ENCODE assay signal across 8 mouse cellular contexts in the genomic region with DNA sequence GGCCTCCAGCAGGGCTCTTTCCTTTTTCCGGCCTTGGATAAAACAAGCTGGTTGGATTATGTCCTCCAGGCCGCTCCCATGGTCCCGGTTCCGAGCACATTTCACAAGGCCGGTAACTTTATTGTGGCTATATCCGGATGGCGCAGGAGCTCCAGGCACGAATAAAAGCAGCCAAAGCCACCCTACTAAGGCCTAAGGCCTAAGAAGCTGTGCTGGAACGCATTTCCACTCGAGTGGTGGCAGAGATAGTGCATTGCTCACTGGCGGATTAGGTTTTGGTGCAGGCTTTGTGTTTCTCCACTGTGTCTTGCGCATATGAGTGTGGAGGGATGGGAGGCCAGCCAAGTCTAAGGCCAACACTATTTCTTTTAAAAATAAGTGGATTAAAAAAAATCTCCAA. TPM values are rescaled to one million over a fixed set of nuclear protein-coding genes. Genes with fewer than 3 reads are reported as not detected.
DNase-seq lines count a peak whose midpoint lies in the region; ATAC-seq and TF ChIP-seq lines count a peak whose summit lies in the region.

No protein-coding gene starts in this region.

- H3K4me2 ChIP-seq in embryonic facial prominence, embryonic 14.5 days (ENCODE audit: low read depth, low read length): peak overlapping the region; percentile 8
- H3K4me2 ChIP-seq in lung, postnatal 0 days (replicated peaks; ENCODE audit: low read depth, low read length): peak overlapping the region; percentile 77

- no peaks in the 10 kb centered on the region for H3K9me3 ChIP-seq in embryonic facial prominence, embryonic 14.5 days (ENCODE audit: control insufficient read depth, low read length)
- H3K9me3 ChIP-seq in lung, postnatal 0 days (ENCODE audit: low read length): no peaks in the 10 kb centered on the region

- no peak overlapping the region for H3K9ac ChIP-seq in embryonic facial prominence, embryonic 14.5 days (ENCODE audit: low read depth, low read length)
- H3K9ac ChIP-seq in lung, postnatal 0 days (replicated peaks; ENCODE audit: low read depth): no peak overlapping the region

- WGBS in embryonic facial prominence, embryonic 14.5 days: 10% methylated on average over 12 of the region's 12 CpGs
- 10% methylated on average over 12 of the region's 12 CpGs for WGBS in lung, postnatal 0 days

- H3K4me3 ChIP-seq in embryonic facial prominence, embryonic 14.5 days (ENCODE audit: low read depth, low read length): 0 out of 2 replicates have a peak overlapping the region, but pooled peaks have one; percentile 12
- peak overlapping the region; percentile 58 for H3K4me3 ChIP-seq in lung, postnatal 0 days (ENCODE audit: low read depth, low read length)

- no peaks in the 10 kb centered on the region for H3K36me3 ChIP-seq in embryonic facial prominence, embryonic 14.5 days (ENCODE audit: control insufficient read depth, insufficient read depth, low read length)
- H3K36me3 ChIP-seq in lung, postnatal 0 days (ENCODE audit: insufficient read depth, low read length): no peaks in the 10 kb centered on the region

- H3K27me3 ChIP-seq in embryonic facial prominence, embryonic 14.5 days (replicated peaks; ENCODE audit: control insufficient read depth, insufficient read depth, low read length): peaks cover 98% of the 10 kb centered on the region
- peaks cover 33% of the 10 kb centered on the region for H3K27me3 ChIP-seq in lung, postnatal 0 days (replicated peaks; ENCODE audit: insufficient read depth, low read length)

- DNase-seq in WW6 (ENCODE audit: low read depth, low spot score): peak; percentile 42
- DNase-seq in embryonic facial prominence, embryonic 14.5 days (ENCODE audit: low spot score): no peak
- DNase-seq in kidney, adult 18-20 months: peak; percentile 40
- peak; percentile 47 for DNase-seq in lung, postnatal 0 days (ENCODE audit: low spot score)
- DNase-seq in frontal cortex, postnatal 14 days (ENCODE audit: low spot score in 2 of 2): no peak
- DNase-seq in testis, postnatal 14 days (ENCODE audit: low spot score): no peak
- no peak for DNase-seq in urinary bladder, adult 2 months (ENCODE audit: low spot score)
- DNase-seq in testis, postnatal 10 days (ENCODE audit: low spot score): no peak

- H3K27ac ChIP-seq in embryonic facial prominence, embryonic 14.5 days (replicated peaks; ENCODE audit: low read depth, low read length): no peak overlapping the region
- H3K27ac ChIP-seq in lung, postnatal 0 days (ENCODE audit: low read length): peak overlapping the region; percentile 89; the same call in 1 of the 2 replicates

- peaks cover 12% of the 10 kb centered on the region for H3K4me1 ChIP-seq in embryonic facial prominence, embryonic 14.5 days (ENCODE audit: control insufficient read depth, insufficient read depth, low read length)
- peaks cover 6% of the 10 kb centered on the region; the same call in 1 of the 2 replicates for H3K4me1 ChIP-seq in lung, postnatal 0 days (ENCODE audit: insufficient read depth, low read depth, low read length)

- no peak for TF ChIP-seq EP300 in lung, postnatal 0 days (IDR thresholded peaks at IDR 0.05)

- no peak for TF ChIP-seq CTCF in lung, postnatal 0 days (IDR thresholded peaks at IDR 0.05)

- ATAC-seq in embryonic facial prominence, embryonic 14.5 days (ENCODE audit: low read depth): no peak
- 0 out of 2 replicates have a peak, but pooled peaks have one; percentile 3 for ATAC-seq in lung, postnatal 0 days

RNA-seq across cellular contexts. Expression of a gene that starts 3.6 kb away (rescaled TPM):
- 1.3 and 1.6 TPM in 2 replicates for polyA plus RNA-seq in embryonic facial prominence, embryonic 14.5 days (2014; fragmentation: Nextera tagmentation; extraction: Ambion mirVana)
- polyA plus RNA-seq in lung, postnatal 0 days (2015; fragmentation: Nextera tagmentation; extraction: Ambion mirVana): 1.9 and 2.5 TPM in 2 replicates
- polyA plus RNA-seq in urinary bladder, adult 2 months (2012; rRNA removed): 2.1 and 2.2 TPM in 2 replicates

RNA-seq across cellular contexts. Expression of a gene that starts 28.6 kb away (rescaled TPM):
- polyA plus RNA-seq in embryonic facial prominence, embryonic 14.5 days (2014; fragmentation: Nextera tagmentation; extraction: Ambion mirVana): 7.7 and 18.5 TPM in 2 replicates
- 99.9 and 117 TPM in 2 replicates for polyA plus RNA-seq in lung, postnatal 0 days (2015; fragmentation: Nextera tagmentation; extraction: Ambion mirVana)
- polyA plus RNA-seq in urinary bladder, adult 2 months (2012; rRNA removed): 79.6 and 106 TPM in 2 replicates

RNA-seq across cellular contexts. Expression of a gene that starts 59.9 kb away (rescaled TPM):
- polyA plus RNA-seq in embryonic facial prominence, embryonic 14.5 days (2014; fragmentation: Nextera tagmentation; extraction: Ambion mirVana): 11.8 and 14.1 TPM in 2 replicates
- polyA plus RNA-seq in lung, postnatal 0 days (2015; fragmentation: Nextera tagmentation; extraction: Ambion mirVana): 0.61 and 1.0 TPM in 2 replicates
- polyA plus RNA-seq in urinary bladder, adult 2 months (2012; rRNA removed): 0.43 and 0.52 TPM in 2 replicates

Comparison
In these comparisons a context has a peak if more than half of its experiments do, and no peak if none do; other contexts are left out.
1. DNase-seq: peak in WW6 (single experiment), kidney, adult 18-20 months (single experiment) and lung, postnatal 0 days (single experiment); none in embryonic facial prominence, embryonic 14.5 days (single experiment), frontal cortex, postnatal 14 days (0 of 2), testis, postnatal 14 days (single experiment), urinary bladder, adult 2 months (single experiment) and testis, postnatal 10 days (single experiment).